Mouse (Mus musculus) embryonic facial prominence, embryonic 11.5 days (tissue): ENCODE data around the gene Arl13b. TPM values are rescaled to one million over a fixed set of nuclear protein-coding genes. Genes with fewer than 3 reads are reported as not detected.

Experiments
- ATAC-seq: fragments of 200-750 bp; cut with Nextera tagmentation; replicated peaks from 2 replicates; pipeline ENCODE4 v1.8.0; 2017; ENCODE audit warnings: low read depth; ENCODE audit not compliant: insufficient number of reproducible peaks, low FRiP score, low TSS enrichment
- DNase-seq: peaks from one replicate; pipeline ENCODE4 v3.0.0-alpha.2; 2015; ENCODE audit warnings: low spot score
- H3K27ac ChIP-seq: fragments of 300-500 bp; sonication (generic); replicated peaks from 2 replicates; pipeline ENCODE4 v1.5.1; 2014; ENCODE audit warnings: mild to moderate bottlenecking, low read depth, low read length, control low read depth
- H3K27me3 ChIP-seq: fragments of 300-500 bp; sonication (generic); 2 replicates; pipeline ENCODE4 v1.6.1; 2014; ENCODE audit warnings: mild to moderate bottlenecking, low read length, moderate library complexity, mixed read lengths; ENCODE audit not compliant: control insufficient read depth, insufficient read depth
- H3K36me3 ChIP-seq: fragments of 300-500 bp; sonication (generic); replicated peaks from 2 replicates; pipeline ENCODE4 v1.6.1; 2014; ENCODE audit warnings: low read depth, mild to moderate bottlenecking, low read length, moderate library complexity, mixed read lengths; ENCODE audit not compliant: control insufficient read depth, insufficient read depth
- H3K4me1 ChIP-seq: fragments of 300-500 bp; sonication (generic); 2 replicates; pipeline ENCODE4 v1.6.1; 2014; ENCODE audit warnings: low read length, mixed read lengths; ENCODE audit not compliant: control insufficient read depth, insufficient read depth
- H3K4me2 ChIP-seq: fragments of 300-500 bp; sonication (generic); 2 replicates; pipeline ENCODE4 v1.6.1; 2014; ENCODE audit warnings: low read depth, mild to moderate bottlenecking, control low read depth, low read length, moderate library complexity
- H3K4me3 ChIP-seq: fragments of 300-500 bp; sonication (generic); 2 replicates; pipeline ENCODE4 v1.5.1; 2014; ENCODE audit warnings: low read depth, low read length, control low read depth
- H3K9ac ChIP-seq: fragments of 300-500 bp; sonication (generic); replicated peaks from 2 replicates; pipeline ENCODE4 v1.6.1; 2014; ENCODE audit warnings: mild to moderate bottlenecking, control low read depth, low read length
- H3K9me3 ChIP-seq: fragments of 300-500 bp; sonication (generic); replicated peaks from 2 replicates; pipeline ENCODE4 v1.6.1; 2016; ENCODE audit warnings: mild to moderate bottlenecking, low read length, inconsistent platforms, mixed read lengths; ENCODE audit not compliant: control insufficient read depth
- WGBS: fragments of 180-500 bp; shearing (Covaris S2); extraction: QIAGEN DNeasy Blood & Tissue Kit; methylation state at CpG from one replicate; pipeline ENCODE4 v1.1.7; 2014; 5-methylcytosine and 5-hydroxymethylcytosine counted together
- polyA plus RNA-seq: library from polyadenylated mRNA; unstranded; fragments of >200 nt; fragmentation: Nextera tagmentation; extraction: Ambion mirVana; gene quantifications from 2 replicates; pipeline ENCODE4 v1.2.1, GENCODE M21; 2014

Gene Arl13b
- polyA plus RNA-seq, 1 experiment from 2014 or later, result 22.6 TPM

DNA sequence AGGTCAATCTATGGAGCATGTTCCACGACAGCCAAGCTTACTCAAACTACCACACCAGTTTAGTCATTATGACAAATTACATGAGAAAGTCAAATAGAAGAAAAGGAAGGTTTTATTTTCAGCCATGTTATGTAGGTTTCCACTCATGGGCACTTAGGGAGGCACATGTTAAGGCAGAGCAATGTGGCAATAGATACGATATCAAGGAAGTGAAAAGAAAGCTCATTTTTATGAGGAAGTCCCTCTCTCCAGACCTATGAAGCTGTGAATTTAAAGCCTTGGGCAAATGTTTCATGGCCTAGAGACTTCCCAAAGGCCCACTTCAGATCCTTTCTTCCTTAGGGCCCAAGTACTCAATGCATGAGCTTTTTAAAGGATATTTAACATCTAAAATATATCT, 10.7 kb upstream of the Arl13b start:
- no peak for ATAC-seq
- Histone ChIP-seq H3K4me3 (no peak overlapping the region), H3K27me3 (no peaks in the 10 kb centered on the region), H3K9me3 (no peaks in the 10 kb centered on the region), H3K27ac (no peak overlapping the region), H3K4me1 (no peaks in the 10 kb centered on the region), H3K9ac (no peak overlapping the region), H3K4me2 (no peak overlapping the region), H3K36me3 (no peaks in the 10 kb centered on the region)
- DNase-seq, result no peak
- WGBS, result 90% methylated on average over 2 of the region's 2 CpGs

- Histone ChIP-seq H3K9me3 (no peaks in the 10 kb centered on the region), H3K4me1 (no peaks in the 10 kb centered on the region), H3K27ac (no peak overlapping the region), H3K4me2 (no peak overlapping the region), H3K27me3 (no peaks in the 10 kb centered on the region), H3K36me3 (no peaks in the 10 kb centered on the region), H3K9ac (no peak overlapping the region), H3K4me3 (no peak overlapping the region)
- WGBS, result 89% methylated on average over 2 of the region's 2 CpGs
- DNase-seq (no peak), ATAC-seq (no peak)
Observed at GRCm38 (mm10) chr16:62856273-62856672, 9.4 kb upstream of the Arl13b start.

GRCm38 (mm10) chr16:62855385-62855784, 8.5 kb upstream of the Arl13b start:
- H3K27me3 ChIP-seq, result no peaks in the 10 kb centered on the region
- H3K4me1 ChIP-seq, result no peaks in the 10 kb centered on the region
- DNase-seq, result no peak
- WGBS, result 74% methylated on average over 6 of the region's 6 CpGs
- H3K4me3 ChIP-seq, result no peak overlapping the region
- H3K27ac ChIP-seq, result no peak overlapping the region
- H3K9me3 ChIP-seq, result no peaks in the 10 kb centered on the region
- ATAC-seq, result no peak
- H3K36me3 ChIP-seq, result no peaks in the 10 kb centered on the region
- no peak overlapping the region for H3K4me2 ChIP-seq
- H3K9ac ChIP-seq, result no peak overlapping the region

GRCm38 (mm10) chr16:62854191-62855068, 7.6 kb upstream of the Arl13b start, which contains the start of gene Pros1:
TSS of gene Pros1 (plus strand) at chr16:62854307.
- Histone ChIP-seq H3K4me2 (peak within 1 kb of the TSS; percentile 79), H3K4me3 (peak within 1 kb of the TSS; percentile 51), H3K27me3 (no peaks in the 10 kb centered on the region), H3K9ac (peak within 1 kb of the TSS; percentile 87), H3K9me3 (no peaks in the 10 kb centered on the region), H3K4me1 (no peaks in the 10 kb centered on the region), H3K27ac (no peak within 1 kb of the TSS), H3K36me3 (no peaks in the 10 kb centered on the region)
- DNase-seq (peak; percentile 74), ATAC-seq (peak; percentile 93)
- WGBS, result 2% methylated on average over 41 of the region's 42 CpGs

- Histone ChIP-seq H3K27ac (no peak overlapping the region), H3K4me1 (no peaks in the 10 kb centered on the region), H3K9ac (peak overlapping the region; percentile 87), H3K27me3 (no peaks in the 10 kb centered on the region), H3K36me3 (no peaks in the 10 kb centered on the region), H3K4me2 (peak overlapping the region; percentile 79), H3K9me3 (no peaks in the 10 kb centered on the region), H3K4me3 (peak overlapping the region; percentile 51)
- ATAC-seq (no peak), DNase-seq (no peak)
- WGBS, result 18% methylated on average over 3 of the region's 3 CpGs
Observed at GRCm38 (mm10) chr16:62853611-62854126, 6.8 kb upstream of the Arl13b start.

DNA sequence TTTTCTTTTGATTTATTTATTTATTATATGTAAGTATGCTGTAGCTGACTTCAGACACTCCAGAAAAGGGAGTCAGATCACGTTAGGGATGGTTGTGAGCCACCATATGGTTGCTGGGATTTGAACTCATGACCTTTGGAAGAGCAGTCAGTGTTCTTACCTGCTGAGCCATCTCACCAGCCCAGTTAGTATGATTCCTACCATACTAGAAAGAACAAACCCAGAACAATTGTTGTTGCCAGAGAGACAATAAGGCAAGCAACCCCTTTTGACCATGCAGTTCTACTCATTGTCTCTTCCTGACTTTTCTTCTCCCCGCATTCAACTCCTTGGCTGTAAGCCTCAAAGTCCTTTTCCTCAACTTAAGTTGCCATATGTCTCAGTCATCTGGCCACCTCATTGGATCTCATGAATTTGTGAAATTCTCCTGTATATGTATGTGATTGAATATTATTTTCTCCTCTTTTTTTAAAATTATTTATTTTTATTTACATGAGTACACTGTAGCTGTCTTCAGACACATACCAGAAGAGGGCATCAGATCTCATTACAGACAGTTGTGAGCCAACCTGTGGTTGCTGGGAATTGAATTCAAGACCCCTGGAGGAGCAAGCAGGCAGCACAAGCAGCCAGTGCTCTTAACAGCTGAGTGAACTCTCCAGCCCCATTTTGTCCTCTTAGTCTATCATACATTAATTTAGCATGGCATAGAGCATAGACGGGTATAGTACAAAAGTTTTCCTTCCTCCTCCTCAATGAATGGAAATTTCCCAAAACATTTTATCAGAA, 5.8 kb upstream of the Arl13b start:
- Histone ChIP-seq H3K27ac (no peak overlapping the region), H3K4me3 (no peak overlapping the region), H3K9me3 (no peaks in the 10 kb centered on the region), H3K4me2 (no peak overlapping the region), H3K36me3 (no peaks in the 10 kb centered on the region), H3K4me1 (no peaks in the 10 kb centered on the region), H3K27me3 (no peaks in the 10 kb centered on the region), H3K9ac (no peak overlapping the region)
- ATAC-seq (no peak), DNase-seq (peak; percentile 8)
- 80% methylated on average over 3 of the region's 3 CpGs for WGBS

GRCm38 (mm10) chr16:62845341-62845740, 1.5 kb downstream of the Arl13b start:
- Histone ChIP-seq H3K36me3 (no peaks in the 10 kb centered on the region), H3K9ac (no peak overlapping the region), H3K4me1 (no peaks in the 10 kb centered on the region; the same call in 1 of the 2 replicates), H3K27ac (no peak overlapping the region), H3K4me2 (no peak overlapping the region), H3K4me3 (no peak overlapping the region), H3K27me3 (no peaks in the 10 kb centered on the region), H3K9me3 (no peaks in the 10 kb centered on the region)
- WGBS, result 86% methylated on average over 6 of the region's 6 CpGs
- DNase-seq, result no peak
- no peak for ATAC-seq
